Mouse (Mus musculus) 3134 (cell line): Measurements from ENCODE around the gene B3gnt5.
"Not testable (repeated sequence)": the region's sequence is repeated elsewhere in the genome, so short reads cannot be mapped to it uniquely, and the experiment has no call there.

ENCODE experiments used
- DNase-seq: peaks from one replicate; pipeline ENCODE4 v3.0.0-alpha.2; 2011; ENCODE audit warnings: low spot score; ENCODE audit not compliant: insufficient read length; ENCODE audit errors: extremely low read depth

The B3gnt5 gene

DNA sequence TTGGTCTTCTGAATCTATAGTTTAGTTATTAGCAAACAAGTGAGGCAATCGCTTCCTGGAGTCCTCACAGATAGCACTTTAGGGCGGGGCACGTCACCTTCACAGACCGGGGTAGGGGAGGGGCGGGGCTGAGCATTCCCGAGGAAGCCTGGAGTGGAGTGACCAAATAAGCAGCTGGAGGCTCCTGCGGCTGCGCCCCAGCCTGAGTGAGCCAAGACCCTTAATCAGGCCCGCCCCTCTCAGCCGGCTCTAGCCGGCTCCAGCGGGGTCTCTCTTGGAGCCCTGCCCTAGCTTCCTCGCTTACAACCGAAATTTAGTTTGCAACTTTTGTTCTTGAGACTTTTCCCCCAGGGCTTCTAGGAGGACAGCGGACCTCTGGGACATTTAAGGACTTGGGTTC, at the start of gene B3gnt5:
Gene B3gnt5 (plus strand): TSS at position 135 of the 400 bp plus-strand sequence.
- peak; percentile 7 for DNase-seq

DNA sequence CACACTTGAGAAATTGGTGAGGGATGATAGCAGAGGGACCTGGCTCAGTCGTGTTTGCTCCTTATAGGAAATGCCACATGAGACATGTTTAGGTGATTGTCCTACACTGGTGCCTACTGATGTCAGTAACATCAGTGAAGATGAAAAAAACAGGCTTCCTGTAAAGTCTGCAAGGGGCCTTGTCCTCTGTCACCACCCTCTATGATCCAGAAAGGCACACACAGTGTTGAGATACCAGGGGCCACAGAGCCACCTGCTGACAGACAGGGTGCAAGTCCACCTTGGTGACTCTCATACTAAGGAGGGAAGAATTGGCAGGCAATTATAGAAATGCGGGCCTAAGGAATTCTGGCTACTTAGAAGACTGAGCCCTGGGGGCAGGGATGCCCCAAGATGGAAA, 39.0 kb upstream of the B3gnt5 start:
- DNase-seq: no peak

DNA sequence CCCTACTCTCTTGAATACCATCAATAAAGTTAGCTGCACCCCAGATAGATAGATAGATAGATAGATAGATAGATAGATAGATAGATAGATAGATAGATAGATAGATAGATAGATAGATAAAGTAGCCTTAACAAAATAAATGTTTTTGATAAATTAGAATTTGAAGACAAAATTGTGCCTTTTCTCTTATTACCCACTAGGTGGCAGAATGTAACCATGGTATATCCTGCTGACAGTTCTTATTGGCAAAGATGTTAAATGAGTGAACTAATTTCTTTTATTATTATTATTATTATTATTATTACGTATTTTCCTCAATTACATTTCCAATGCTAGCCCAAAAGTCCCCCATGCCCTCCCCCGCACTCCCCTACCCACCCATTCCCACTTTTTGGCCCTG, 35.9 kb upstream of the B3gnt5 start:
- DNase-seq: not testable (repeated sequence)

DNA sequence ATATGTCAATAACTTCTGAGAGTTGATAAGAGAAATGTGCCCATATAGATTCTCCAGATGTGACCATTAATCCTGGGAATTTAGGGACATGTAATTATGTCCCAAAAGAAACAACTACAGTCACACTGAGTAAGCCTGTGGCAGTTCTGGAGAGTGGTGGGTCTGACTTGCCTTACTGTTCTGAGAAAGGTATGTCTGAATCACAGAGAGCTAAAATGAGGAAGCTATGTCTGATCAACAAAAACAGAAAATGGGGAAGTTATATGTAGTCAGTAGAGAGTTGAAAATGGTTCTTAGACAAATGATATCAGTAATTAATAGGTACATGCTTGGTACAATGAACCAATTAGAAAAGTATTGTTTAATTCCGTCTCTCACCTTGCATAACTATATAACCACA, 27.1 kb upstream of the B3gnt5 start:
- no peak for DNase-seq

GRCm38 (mm10) chr16:19760505-19761496, 793 bp downstream of the B3gnt5 start:
- peak; percentile 13 for DNase-seq

DNA sequence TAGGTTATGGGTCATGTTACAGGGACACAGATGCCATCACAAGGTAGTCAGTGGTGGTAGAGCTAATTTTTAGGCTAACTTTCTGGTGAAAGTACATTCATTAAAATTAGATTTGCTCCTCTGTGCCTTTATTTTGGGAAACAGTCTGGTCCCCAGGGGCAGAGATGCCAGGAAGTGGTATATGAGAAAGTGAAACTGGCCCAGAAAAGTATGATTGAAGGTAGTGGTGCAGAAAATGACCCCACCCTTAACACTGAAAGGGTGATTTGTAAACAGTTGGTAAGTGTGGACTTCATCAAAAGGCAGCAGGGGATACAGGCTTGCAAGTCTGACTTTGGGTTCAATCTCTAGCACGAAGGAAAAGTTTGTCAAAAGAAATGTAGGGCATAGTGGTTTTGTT, 1.7 kb downstream of the B3gnt5 start:
- DNase-seq: no peak

GRCm38 (mm10) chr16:19766107-19766506, 6.1 kb downstream of the B3gnt5 start:
- DNase-seq: no peak

- no peak for DNase-seq
Measured at GRCm38 (mm10) chr16:19768046-19768445, 8.0 kb downstream of the B3gnt5 start.

GRCm38 (mm10) chr16:19772013-19772412, 12.0 kb downstream of the B3gnt5 start:
- DNase-seq: no peak

- no peak for DNase-seq
Measured at GRCm38 (mm10) chr16:19786386-19787090, 26.5 kb downstream of the B3gnt5 start.

GRCm38 (mm10) chr16:19789914-19790313, 29.9 kb downstream of the B3gnt5 start:
- DNase-seq: no peak

- no peak for DNase-seq
Measured at GRCm38 (mm10) chr16:19818801-19819200, 58.8 kb downstream of the B3gnt5 start.
